Mouse (Mus musculus) right cerebral cortex, postnatal 10 days (tissue): ENCODE data around the gene Elmo1.

Experiments
- DNase-seq, 2 experiments: peaks; one replicate each; pipeline ENCODE4 v3.0.0; 2021; ENCODE audit warnings: low spot score in 2 of 2

The Elmo1 gene

DNA sequence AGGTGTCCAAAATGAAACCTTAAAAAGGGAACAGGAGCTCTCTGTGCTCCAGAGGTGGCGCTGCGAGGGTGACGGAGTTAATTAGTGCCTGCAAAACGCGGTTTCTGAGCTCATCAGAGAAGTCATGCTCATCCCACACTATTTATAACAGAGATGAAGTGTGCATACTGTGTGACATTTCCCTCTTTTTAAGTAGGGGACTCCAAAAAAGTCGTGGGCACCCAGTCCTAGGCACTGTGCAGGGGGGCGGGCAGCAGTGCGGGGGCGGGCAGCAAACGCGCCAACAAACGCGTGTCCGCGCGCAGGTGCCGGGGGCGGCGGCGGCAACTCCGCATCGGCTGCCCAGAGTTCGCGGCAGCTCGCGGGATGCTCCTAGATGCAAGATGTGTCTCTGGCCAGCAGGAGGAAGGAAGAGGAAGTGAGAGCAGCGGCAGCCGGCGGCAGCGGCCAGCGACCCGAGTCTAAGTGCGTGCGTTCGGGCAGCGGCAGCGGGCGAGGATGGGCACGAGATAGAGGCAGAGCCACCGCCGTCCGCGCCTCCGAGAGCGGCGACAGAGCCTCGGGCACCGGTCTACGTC is at the start of gene Elmo1:
Gene Elmo1, plus strand, starts transcription at position 464 of the 578 bp plus-strand sequence.
- peak; percentile 76 to 77 for DNase-seq

DNA sequence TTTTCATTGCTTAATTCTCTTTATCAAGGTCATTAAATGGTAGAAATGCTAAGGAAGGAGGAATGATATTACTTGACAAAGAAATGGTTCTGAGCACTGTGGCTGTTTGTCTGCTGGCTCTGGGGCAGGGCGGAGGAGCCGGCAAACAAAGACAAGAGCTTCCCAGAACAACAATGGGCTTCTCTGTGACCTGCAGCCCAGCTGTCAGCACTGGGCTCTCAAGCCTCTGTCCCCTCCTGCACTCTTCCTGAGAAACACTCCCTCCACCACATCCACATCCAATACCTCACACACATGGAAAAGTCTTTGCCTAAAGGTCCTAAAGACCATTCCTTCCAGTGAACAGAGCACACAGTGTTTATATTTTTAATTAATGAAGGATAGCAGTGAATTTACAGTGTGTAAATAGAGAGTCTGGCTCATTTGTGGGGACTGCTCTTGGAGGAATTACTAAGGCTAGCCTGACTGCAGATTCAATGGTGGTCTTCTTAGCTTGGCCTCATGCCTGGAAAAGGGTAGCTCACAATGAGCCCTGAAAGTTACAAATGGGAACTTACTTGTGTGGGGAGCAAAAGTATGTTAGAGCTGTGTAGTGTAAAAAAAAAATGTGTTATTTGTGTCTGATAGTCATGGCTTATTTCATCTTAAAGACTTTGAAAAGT is 49.1 kb upstream of the Elmo1 start:
- DNase-seq, result peak in 1 of 2 experiments; percentile 33

DNA sequence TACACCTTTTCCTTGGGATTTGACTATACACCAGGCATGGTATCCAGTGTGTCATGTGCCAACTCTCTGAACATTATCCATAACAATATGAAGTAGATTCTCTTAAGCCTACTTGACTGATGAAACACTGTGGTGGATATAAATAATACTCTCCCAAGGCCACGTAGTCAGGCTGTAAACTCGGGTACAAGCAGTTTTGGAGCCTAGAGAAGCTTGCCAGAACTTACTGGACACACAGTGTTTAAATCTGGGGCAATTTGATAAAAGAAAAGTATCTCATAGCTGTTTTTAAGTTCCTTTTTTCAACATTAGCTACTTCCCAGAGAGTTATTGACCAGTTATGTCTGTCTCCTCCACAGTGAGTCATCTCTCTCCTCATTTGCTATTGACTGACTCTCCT is 47.5 kb upstream of the Elmo1 start:
- no peak for DNase-seq

DNA sequence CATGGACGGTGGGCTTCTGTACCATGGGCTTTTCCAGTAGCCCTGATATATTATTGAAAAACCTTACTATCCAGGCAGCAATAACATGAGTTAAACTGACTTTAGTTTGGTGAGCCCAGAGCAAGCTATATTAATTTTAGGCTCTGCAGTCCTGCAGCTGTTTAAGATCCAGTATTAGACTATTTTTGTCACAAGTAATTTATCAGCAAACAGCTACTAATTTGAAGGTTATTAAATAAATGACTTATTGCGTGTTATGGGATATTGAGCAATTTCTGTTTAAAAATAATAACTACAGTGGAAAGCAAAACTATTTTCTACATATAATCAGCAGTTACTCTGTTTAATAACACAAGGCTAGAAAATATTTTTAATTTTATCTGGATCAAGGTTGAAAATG is 45.0 kb upstream of the Elmo1 start:
- no peak for DNase-seq

DNA sequence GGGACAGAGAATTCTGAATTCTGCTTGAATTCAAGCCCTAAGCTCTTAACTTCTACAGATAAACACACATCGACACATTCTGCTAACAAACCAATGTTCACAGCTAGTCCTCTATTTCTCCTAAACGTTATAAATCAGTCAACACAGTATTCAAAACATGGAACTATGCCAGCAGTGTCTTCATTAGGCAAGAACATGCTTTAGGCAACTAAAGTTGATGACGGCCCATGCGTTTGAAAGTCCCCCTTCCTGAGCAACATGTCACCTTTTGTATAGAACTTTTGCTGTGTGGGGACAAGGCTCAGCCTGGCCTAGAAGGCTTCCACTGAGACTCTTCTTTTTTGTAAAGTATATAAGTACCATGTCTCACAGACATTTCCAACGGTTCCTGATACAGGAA is 44.6 kb upstream of the Elmo1 start:
- DNase-seq, result no peak

DNA sequence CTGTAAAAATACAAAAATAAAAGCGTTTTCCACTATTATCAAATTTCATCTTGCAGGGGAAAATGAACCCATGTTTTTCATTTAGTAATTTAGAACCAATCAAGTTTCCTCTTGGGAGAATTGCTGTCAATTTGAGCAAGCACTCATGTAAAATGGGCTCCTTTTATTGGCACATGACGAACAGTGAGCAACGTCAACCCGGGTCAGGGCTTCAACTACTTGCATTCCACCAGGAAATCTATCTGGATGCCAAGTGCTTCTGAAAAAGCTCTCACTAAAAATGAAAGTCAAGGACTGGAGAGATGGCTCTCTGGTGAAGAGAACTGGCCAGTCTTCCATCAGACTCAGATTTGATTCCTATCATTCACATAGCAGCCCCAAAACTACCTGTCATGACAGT is 44.0 kb upstream of the Elmo1 start:
- no peak for DNase-seq

DNA sequence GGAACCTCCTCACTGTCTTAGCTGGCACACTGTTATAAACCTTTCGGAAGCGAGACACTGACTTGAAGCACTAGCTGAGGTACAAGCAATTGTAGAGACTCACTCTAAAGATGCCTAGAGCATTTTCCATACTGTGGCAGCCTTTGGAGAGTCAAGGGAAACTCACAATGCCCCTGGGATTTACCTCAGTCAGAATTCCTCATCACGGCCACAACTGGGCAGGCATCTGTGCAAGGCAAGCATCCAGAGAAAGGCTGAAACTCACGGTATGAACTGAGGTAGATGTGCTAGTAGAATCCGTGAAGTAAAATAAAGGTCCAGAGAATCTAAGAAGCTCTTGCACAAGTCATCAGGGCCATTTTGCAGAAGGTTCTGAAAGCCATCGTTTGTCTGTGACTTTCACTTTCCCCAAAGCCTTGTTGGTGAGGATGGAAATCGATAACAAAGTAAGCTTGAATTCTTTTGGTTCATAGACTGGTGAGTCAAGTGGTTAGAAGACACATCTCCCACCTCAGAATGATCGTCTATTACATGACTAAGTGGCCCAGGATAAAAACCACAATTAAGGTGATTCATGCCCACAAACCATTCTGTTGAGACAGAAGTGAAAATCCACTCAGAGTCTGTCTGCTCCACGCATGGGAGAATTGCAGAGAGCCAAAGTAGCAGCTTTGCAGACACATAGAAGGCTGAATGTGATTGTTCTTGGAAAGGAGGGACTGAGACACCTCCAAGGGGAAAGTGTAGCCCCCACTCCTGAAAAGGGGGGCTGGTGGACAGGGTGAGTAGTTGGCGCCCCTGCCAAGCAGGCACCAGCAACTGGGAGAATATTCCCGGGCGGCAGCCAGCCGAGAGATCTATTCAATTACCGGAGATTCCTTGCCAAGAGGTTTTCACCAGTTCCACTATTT is 42.2 kb upstream of the Elmo1 start:
- DNase-seq, result peak in 1 of 2 experiments; percentile 26

DNA sequence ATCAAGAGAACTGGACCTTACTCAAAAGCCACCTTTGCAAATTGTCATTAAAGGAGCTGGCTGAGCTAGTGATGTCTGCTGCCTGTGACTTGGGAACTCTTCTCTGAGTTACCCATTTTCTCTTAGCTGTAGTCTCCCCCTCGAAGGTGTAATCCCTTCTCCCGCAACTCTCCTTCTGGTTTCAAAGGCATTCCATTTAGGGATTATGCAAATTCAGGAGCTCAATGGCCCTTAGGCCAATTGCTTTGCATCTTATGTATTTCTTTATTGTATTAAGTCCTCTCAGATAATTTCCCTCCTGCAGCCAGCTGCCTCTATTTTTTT is 41.6 kb upstream of the Elmo1 start:
- DNase-seq, result no peak

DNA sequence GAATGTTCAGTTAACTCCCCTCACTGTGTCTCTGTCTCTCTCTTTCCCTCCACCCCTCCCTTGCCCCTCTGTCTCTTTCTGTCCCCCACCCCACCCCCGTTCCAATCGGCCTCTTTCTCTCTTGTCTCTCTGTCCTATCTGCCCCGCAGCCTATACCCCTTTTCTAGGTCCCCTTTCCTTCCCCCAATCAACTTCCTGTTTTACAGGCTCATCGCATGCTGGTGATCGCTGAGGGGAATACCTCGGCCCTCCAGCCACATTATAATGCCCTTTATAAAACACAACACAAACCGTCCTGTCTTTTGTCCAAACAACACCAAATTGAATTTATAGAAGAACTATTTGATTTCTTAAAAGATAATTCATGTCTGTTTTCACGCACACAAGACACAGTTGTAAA is 40.7 kb upstream of the Elmo1 start:
- no peak for DNase-seq

DNA sequence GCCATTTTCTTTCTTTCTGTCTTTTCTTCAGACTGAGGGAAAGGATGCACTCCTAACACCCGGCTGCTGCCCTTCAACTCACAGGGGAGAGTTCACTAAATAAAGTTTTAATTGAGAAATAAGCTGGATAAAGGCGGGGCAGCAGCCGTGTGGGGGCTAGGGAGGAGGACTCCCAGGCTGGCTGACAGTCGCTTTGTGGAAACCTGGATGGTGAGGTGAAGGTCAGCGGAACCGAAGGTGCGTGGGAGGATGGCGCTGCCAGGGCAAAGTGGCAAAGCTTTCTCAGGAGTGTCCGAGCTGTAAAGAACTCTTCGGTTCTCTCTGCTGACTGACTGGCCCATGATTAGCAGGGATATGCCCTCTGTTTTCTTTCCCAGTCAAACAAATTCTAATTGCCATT is 40.2 kb upstream of the Elmo1 start:
- no peak for DNase-seq

DNA sequence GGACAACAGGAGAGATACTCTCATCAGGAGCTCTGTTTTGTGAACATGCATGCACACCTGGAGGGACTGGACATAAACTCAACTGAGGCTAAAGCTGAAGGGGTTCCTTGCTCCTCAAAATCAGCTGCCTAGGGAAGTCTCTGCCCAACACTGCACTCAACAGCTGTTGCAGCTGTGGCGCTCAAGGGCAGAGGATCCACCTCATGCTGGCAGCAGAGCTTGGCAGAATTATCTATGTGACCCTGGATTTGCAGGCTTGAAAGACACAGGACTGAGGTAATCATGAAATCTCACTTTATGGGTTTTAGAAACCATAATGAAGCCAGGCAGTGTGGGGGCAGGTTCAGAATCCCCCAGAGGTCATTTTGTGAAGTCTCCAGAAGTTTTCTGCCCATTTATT is 32.5 kb upstream of the Elmo1 start:
- DNase-seq, result no peak

DNA sequence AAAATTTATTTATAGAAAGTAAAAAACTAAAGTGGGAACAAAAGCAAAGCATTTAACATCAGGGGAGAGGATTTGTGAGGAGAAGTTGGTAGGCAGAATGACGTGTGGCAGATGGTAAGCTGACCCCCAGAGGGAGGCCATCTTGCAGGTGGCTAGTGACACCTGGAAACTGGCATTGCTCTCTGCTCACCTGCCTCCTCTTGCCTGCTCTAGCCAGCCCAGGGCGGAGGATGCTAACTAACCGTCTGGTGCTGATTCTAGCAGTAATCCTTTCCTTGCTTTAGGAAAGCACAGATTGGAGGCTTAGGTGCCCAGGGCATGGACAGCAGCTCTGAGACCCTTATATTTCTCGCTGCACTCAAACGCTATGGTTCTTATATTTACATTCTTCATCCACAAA is 29.4 kb upstream of the Elmo1 start:
- no peak for DNase-seq

DNA sequence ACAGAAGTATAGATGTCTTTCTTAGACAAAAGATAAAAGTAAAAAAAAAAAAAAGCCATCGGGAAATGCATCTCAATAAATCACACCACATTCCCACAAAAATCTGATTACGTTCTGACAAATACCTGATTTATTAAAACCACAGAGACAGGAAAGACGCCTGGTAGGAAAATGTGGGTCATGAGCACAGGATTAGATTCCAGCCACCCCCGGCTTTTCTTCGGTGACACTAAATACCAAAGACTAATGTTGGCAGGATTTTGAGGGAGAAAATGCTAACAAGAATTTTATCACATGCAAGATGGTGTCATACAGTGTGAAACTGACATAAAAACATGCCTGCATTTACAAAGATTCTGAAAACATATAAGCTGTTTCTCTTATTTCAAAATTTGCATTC is 27.1 kb upstream of the Elmo1 start:
- DNase-seq, result no peak

DNA sequence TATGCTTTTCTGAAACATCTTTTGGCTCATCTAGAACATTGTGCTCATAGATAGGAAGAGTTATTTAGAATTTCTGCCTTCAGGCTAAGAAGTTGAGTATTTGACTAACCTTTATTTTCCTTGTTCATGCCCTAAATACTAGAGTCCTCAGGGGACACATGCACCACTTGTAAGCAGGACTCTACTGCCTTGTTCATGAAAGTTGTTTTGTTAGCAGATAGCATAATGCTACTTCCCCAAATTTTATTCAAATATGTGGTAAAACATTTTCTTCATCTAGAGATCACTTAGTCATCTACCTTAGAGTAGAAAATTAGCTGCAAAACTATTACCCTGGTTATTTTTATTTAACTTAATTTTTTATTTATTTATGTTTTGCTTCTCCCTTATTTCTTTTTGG is 18.4 kb upstream of the Elmo1 start:
- no peak for DNase-seq

DNA sequence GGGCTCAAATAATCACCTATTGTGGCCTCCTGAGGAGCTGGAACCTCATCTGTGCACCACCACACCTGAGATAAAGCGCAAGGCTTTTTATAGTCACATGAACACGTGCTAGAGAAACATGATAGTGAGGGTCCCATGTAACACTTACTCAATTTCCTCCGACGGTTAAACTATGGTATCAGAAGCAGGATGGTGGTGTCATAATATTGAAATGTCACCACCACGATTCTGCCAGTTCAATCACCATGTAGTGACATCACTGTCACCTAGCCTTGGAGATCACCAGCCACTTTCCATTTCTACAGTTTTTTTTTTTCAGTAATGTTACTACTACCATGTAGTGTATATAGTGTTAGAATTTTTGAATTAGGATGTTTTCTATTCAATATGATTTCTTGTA is 17.4 kb upstream of the Elmo1 start:
- no peak for DNase-seq

DNA sequence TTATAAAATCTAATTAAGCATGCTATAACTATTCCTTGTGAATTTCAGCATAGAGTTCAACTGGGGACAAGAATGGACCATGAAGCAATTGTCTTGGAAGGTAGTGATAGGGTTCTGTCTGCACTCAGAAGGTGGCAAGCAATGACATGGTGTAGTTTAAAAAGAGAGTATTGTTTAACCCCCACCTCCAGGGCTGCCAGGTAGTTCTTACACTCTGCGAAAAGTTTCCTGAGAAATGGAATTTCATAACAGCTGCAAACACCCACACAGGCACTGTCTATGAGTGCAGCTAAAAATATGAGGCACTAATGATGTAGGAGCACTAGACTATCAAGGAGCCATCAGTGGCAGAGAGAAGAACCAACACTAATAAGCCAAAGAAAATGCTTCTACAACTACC is 13.9 kb upstream of the Elmo1 start:
- peak in 1 of 2 experiments; percentile 32 for DNase-seq

DNA sequence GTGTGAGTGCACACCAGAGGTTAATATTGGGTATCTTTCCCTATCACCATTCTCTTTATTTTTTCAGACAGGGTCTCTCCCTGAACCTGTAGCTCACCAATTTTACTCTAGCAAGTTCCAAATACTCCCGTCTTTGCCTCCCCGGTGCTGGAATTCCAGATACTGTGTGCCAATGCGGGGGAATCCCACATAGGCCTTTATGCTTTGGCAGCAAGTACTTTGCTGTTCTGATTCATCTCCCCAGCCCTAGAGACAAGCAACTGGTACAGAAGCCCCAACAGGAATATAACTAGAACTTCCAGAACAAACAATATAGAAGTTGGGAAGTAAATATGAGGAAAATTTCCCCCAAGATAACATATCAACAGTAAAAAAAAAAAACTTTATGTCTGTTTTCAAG is 13.2 kb upstream of the Elmo1 start:
- no peak for DNase-seq

DNA sequence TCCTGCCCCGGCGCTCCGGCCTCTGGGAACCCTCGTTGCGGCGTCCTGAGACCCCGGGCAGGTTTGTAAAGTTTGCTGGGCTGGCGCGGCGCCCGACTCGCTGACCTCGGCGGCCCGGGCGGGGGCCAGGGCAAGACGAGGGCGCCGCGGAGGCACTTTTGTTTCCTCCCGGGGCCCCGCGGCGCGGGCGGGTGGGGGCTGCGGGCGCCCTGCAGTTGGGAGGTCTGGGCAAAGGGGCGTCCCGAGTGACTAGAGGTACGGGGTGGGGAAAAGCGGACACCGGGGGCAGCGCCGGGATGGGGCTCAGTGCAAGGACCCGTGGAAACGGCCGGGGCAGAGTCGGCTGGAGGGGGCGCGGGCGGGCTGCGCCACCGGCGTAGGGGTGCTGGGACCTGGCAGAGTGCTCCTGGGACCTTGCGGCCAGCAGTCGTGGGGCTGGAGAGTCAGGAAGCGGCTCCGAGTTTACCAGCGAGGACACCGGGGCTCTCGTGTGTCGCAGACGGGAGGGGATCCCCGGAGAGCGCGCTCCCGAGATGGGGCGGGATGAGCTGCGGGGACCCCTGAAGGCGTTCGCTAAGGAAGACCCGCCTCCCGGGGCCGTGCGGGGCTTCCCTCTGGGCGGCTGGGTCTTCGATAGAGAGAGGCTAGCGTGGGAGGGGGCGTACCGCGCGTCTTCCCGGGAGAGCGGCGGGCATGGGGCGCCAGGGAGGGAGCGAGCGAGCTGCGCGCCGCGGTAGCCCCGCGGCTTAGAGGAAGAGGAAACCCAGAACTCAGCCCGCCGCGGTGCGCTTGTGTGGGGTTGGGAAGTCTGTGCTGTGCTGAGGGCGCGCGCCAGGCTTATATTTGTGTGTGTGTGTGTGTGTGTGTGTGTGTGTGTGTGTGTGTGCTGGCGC is 561 bp downstream of the Elmo1 start:
- DNase-seq, result peak; percentile 63 to 70

DNA sequence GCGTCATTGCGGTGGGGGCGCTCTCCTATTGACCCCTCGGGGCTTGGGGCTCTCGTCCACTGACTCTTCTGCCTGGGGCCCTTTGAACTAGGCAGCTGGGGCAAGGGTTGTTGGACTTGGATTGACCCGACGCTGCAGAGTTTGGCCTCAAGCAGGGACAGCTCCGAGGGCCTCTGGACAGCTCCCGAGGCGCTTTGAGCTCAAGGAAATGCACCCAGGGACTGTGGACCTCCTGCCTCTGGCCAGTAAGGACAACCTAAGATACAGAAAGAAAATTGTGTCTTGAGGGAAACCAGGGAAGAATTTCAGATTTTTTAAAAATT is 1.2 kb downstream of the Elmo1 start:
- no peak for DNase-seq

DNA sequence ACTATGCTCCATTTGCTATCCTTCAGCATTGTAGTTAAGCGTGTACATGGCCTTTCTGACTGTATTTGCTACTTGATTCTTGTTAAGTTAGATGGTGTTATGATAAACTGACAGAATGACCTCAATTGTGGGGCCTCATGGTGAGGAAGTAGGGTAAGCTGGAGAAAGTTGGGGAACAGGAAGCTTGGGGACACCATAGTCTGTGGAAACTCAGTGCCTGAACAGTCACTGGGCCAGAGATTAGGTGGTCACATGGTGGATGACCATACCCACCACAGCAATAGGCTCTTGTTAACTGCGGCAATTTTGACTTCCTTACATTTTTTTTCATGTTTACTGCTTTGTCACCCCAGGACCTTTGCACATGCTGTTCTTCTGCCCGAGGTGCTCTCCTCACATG is 1.9 kb downstream of the Elmo1 start:
- DNase-seq, result no peak

DNA sequence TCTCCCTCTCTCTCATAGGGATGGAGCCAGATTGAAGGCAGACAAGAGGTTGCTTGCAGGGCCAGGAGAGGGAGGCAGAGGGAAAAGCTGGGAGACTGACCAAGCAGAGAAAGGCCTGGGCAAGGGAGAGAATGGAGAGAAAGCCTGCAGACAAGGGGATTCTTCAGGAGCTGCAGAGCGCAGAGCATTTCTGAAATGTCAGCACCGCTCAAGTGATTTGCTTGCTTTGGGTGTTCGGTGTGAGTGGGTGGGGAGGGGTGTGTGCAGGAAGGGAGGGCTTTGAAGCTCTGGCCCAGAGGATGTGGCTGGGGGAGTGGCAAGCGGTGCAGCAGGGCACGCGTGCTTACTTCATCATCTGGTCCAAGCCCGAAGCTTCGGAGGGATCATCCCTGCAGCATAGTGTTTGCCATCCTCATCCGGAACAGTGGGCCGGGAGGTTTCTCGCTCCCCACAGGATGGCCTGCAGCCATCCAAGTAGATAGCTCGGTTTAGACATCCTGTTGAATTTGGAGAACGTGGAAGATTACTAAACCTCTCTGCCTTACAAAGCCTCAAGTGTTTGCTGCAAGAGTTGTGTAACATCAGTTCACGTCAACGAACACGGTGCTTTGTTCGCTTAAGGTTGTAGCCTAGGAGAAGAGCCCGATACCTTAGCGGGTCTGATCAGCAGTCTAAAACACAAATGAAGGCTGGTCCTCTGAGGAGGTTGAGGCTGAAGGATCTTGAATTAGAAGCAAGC is 3.1 kb downstream of the Elmo1 start:
- no peak for DNase-seq
